Mouse (Mus musculus) forebrain, embryonic 13.5 days (tissue): ENCODE measurements around the gene Irf1. TPM values are rescaled to one million over a fixed set of nuclear protein-coding genes. Genes with fewer than 3 reads are reported as not detected.

Source experiments
- ATAC-seq: fragments of 200-750 bp; cut with Nextera tagmentation; 2 replicates; pipeline ENCODE4 v1.8.0; 2017
- H3K27ac ChIP-seq: fragments of 300-500 bp; sonication (generic); 2 replicates; pipeline ENCODE4 v1.5.1; 2015; ENCODE audit warnings: inconsistent platforms, mild to moderate bottlenecking, moderate library complexity
- H3K27me3 ChIP-seq: fragments of 300-500 bp; sonication (generic); 2 replicates; pipeline ENCODE4 v1.6.1; 2015; ENCODE audit warnings: mild to moderate bottlenecking, inconsistent platforms
- H3K36me3 ChIP-seq: fragments of 300-500 bp; sonication (generic); 2 replicates; pipeline ENCODE4 v1.6.1; 2015; ENCODE audit warnings: mild to moderate bottlenecking, inconsistent platforms; ENCODE audit not compliant: poor library complexity, severe bottlenecking
- H3K4me1 ChIP-seq: fragments of 300-500 bp; sonication (generic); 2 replicates; pipeline ENCODE4 v1.6.1; 2015; ENCODE audit warnings: inconsistent platforms
- H3K4me2 ChIP-seq: fragments of 300-500 bp; sonication (generic); 2 replicates; pipeline ENCODE4 v1.6.1; 2015; ENCODE audit warnings: inconsistent platforms, mild to moderate bottlenecking, moderate library complexity
- H3K4me3 ChIP-seq: fragments of 300-500 bp; sonication (generic); 2 replicates; pipeline ENCODE4 v1.5.1; 2015; ENCODE audit warnings: mild to moderate bottlenecking, inconsistent platforms
- H3K9ac ChIP-seq: fragments of 300-500 bp; sonication (generic); 2 replicates; pipeline ENCODE4 v1.6.1; 2015; ENCODE audit warnings: mild to moderate bottlenecking, inconsistent platforms
- H3K9me3 ChIP-seq: fragments of 300-500 bp; sonication (generic); replicated peaks from 2 replicates; pipeline ENCODE4 v1.6.1; 2016; ENCODE audit warnings: inconsistent platforms
- WGBS: fragments of 180-500 bp; shearing (Covaris S2); methylation state at CpG from one replicate; pipeline ENCODE4 v1.1.7; 2015; 5-methylcytosine and 5-hydroxymethylcytosine counted together
- polyA plus RNA-seq: library from polyadenylated mRNA; unstranded; fragments of >200 nt; fragmentation: Nextera tagmentation; extraction: Ambion mirVana; gene quantifications from 2 replicates; pipeline ENCODE4 v1.2.1, GENCODE M21; 2015

Irf1 gene
- polyA plus RNA-seq, 1 experiment from 2014 or later: 2.7 TPM

DNA sequence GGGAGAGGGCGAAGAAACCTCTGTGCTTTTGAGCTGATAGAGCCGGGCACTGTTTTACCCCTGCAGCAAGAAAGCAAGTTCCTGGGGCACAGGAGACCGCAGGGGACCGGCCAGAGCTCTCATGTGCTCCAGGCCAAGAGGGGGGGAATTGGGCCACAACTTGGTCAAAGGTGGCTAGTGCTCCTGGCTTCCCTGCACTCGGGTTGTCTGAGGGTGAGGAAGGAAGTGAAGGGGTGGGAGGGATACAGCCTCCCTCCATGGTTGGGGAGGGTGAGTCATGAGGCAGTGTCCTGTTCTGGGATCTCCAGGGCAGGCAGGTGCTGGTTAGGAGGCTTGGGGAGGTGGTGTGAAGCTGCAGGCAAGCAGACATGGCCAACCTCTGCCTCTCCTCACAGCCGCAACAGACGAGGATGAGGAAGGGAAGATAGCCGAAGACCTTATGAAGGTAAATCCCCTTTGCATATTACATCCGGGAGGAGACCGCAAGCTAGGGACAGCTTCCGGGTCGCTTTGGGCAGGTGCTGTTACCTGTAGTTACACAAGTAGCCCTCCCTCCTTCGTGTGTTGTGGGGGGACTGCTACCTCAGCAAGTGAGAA, 4.9 kb downstream of the Irf1 start:
- Histone ChIP-seq H3K4me2 (no peak overlapping the region), H3K9ac (no peak overlapping the region), H3K4me3 (no peak overlapping the region), H3K27ac (no peak overlapping the region), H3K36me3 (peaks cover 9% of the 10 kb centered on the region; the same call in 1 of the 2 replicates), H3K4me1 (0 out of 2 replicates have a peak, but pooled peaks cover 8% of the 10 kb centered on the region), H3K9me3 (no peaks in the 10 kb centered on the region), H3K27me3 (peaks cover 11% of the 10 kb centered on the region; the same call in 1 of the 2 replicates)
- no peak for ATAC-seq
- WGBS: 87% methylated on average over 13 of the region's 13 CpGs

DNA sequence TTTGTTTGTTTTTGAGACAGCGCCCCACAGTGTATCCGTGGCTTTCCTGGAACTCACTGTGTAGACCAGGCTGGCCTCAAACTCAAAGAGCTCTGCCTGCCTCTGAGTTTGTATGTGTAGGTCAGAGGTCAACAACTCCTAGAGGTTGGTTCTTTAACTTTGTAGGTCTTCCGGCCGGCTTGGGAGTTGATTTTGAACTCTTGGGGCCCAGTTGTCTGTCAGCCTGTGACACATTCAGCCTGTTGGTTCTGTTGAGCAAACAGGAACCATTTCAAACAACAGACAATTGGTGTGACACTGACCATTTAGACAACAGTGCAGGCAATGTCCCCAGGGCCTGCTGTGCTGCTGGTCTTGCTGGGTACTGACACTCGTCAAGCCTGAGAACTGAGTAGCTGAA, 7.9 kb downstream of the Irf1 start:
- Histone ChIP-seq H3K9me3 (no peaks in the 10 kb centered on the region), H3K4me3 (no peak overlapping the region), H3K27ac (no peak overlapping the region), H3K4me2 (no peak overlapping the region), H3K36me3 (peaks cover 9% of the 10 kb centered on the region; the same call in 1 of the 2 replicates), H3K27me3 (no peaks in the 10 kb centered on the region), H3K4me1 (no peaks in the 10 kb centered on the region), H3K9ac (no peak overlapping the region)
- WGBS: 81% methylated on average over 5 of the region's 5 CpGs
- ATAC-seq: no peak

DNA sequence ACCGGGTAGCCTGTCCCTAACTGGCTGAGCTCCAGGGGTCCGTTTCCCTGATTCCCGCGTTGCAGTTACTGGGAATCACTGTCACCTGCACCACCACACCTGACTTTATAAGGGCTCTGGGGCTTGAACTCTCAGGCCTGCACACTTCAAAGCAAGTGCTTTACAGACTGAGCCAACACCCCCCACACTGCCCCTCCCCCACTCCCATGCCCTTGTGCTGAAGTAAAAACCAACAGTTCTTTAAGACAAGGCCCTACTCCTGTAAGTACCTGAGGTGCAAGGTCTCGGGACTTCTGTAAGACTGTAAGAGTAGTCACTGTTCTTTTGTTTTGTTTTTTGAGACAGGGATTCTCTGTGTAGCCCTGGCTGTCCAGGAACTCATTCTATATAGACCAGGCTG, 8.6 kb downstream of the Irf1 start:
- Histone ChIP-seq H3K9ac (no peak overlapping the region), H3K9me3 (no peaks in the 10 kb centered on the region), H3K27ac (no peak overlapping the region), H3K4me2 (no peak overlapping the region), H3K27me3 (no peaks in the 10 kb centered on the region), H3K36me3 (peaks cover 9% of the 10 kb centered on the region; the same call in 1 of the 2 replicates), H3K4me1 (no peaks in the 10 kb centered on the region), H3K4me3 (no peak overlapping the region)
- 87% methylated on average over 5 of the region's 5 CpGs for WGBS
- ATAC-seq: no peak

DNA sequence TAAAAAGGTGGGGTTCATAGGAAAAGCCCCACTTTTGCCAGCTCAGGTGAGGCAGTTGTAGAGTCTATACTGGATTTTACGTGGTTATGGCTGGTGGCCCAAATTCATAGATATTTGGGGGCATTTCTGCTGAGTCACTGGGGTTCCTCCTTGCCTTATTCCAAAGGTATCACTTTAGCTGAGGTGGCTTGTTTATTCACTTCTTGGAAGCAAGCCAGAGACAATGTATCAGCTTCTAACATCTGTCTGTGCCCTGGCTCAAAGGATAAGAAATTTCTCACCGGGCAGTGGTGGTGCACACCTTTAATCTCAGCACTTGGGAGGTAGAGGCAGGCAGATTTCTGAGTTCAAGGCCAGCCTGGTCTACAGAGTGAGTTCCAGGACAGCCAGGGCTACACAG, 10.0 kb downstream of the Irf1 start:
- Histone ChIP-seq H3K27me3 (no peaks in the 10 kb centered on the region), H3K4me2 (no peak overlapping the region), H3K9me3 (no peaks in the 10 kb centered on the region), H3K4me3 (no peak overlapping the region), H3K4me1 (no peaks in the 10 kb centered on the region), H3K27ac (no peak overlapping the region), H3K9ac (no peak overlapping the region), H3K36me3 (0 out of 2 replicates have a peak, but pooled peaks cover 9% of the 10 kb centered on the region)
- ATAC-seq: no peak
- 97% methylated on average over 2 of the region's 2 CpGs for WGBS

DNA sequence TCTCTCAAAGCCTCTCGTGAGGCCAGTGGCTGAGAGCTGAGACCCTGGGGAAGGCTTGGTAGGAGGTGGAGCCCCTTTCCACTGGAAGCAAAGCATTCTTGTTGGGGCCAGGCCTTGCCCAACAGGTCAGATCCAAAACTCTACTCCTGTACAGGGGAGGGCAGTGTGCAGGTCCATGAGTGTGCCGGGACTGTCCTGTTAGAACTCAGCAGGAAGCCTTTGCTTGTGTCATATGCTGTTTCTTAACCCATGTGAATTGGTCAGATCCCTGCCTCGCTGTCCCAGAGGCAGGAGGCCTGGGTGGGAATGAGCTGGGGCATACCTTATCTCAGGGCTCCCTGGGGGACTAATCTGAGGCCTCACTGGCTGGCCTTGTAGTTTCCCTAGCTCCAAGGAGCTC, 10.4 kb downstream of the Irf1 start:
- Histone ChIP-seq H3K4me3 (no peak overlapping the region), H3K4me1 (no peaks in the 10 kb centered on the region), H3K27me3 (no peaks in the 10 kb centered on the region), H3K36me3 (0 out of 2 replicates have a peak, but pooled peaks cover 9% of the 10 kb centered on the region), H3K4me2 (no peak overlapping the region), H3K27ac (no peak overlapping the region), H3K9ac (no peak overlapping the region), H3K9me3 (no peaks in the 10 kb centered on the region)
- 65% methylated on average over 3 of the region's 3 CpGs for WGBS
- ATAC-seq: no peak

DNA sequence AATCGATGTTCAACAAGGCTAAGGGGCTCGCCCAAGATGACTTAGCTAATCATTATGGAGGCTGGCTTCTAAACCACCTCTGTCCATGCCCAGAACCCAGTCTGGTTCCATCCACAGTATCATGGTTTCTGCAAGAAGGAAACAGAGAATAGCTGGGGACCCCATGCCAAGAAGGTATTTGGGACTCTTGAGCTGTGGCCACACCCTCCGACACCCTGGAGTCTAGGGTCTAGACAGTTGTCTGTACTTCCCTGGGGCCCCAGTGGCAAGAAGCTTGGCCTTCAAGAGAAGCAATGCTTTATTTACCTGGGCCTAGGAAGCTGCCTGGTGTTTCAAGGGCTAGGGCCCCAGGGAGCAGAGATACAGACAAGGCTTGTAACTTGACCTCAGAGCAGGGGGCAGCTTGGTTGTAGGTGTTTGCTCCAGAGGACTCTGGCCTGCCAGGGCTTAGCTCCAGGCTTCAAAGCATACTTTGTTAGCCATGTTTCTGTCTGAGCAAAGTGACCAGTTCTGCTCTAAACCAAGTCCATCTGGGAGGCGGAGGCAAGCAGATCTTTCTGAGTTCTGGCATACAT, 11.5 kb downstream of the Irf1 start:
- Histone ChIP-seq H3K4me1 (no peaks in the 10 kb centered on the region), H3K27me3 (no peaks in the 10 kb centered on the region), H3K4me2 (no peak overlapping the region), H3K9ac (no peak overlapping the region), H3K27ac (no peak overlapping the region), H3K4me3 (no peak overlapping the region), H3K9me3 (no peaks in the 10 kb centered on the region), H3K36me3 (0 out of 2 replicates have a peak, but pooled peaks cover 5% of the 10 kb centered on the region)
- no peak for ATAC-seq
- 84% methylated on average over 4 of the region's 4 CpGs for WGBS

DNA sequence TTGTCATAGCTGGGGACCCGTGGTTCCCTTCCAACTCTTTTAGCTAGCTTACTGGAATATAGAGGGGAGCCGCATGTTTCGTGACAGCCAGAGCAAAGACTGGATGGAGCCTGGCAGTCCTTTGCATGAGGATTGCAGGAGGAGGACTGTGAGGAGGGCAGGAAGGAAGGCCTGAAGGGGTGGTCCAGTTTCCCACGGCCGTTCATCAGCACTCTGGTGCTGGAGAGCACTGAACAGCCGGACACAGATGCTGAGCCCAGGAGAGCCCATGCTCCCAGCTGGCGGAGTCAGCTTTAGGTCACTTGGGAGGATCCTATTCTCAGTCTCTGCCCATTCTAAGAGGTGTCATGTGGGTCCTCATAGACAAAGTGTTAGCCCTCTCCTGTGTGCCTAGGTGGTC, 12.2 kb downstream of the Irf1 start:
- Histone ChIP-seq H3K27ac (no peak overlapping the region), H3K9me3 (no peaks in the 10 kb centered on the region), H3K36me3 (no peaks in the 10 kb centered on the region), H3K4me3 (no peak overlapping the region), H3K27me3 (no peaks in the 10 kb centered on the region), H3K4me2 (no peak overlapping the region), H3K4me1 (no peaks in the 10 kb centered on the region), H3K9ac (no peak overlapping the region)
- 89% methylated on average over 7 of the region's 7 CpGs for WGBS
- no peak for ATAC-seq

DNA sequence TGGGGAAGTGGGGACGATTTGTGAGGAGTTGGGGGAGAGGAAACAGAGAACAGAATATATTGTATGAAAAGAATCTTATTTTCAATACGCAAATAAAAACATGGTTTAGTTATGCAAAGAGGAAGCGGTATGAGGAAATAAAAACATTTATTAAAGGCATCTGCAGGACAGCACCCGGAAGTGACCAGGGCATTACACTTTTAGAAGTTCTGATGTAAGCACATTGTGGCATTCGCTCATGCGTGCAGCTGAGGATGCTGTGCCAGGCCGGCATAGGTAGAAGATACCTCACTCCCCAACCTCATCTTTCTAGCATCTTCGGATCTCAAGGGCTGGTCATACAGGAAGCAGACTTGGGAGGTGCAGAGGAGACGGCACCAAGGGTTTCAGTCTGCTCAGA, 13.5 kb downstream of the Irf1 start:
- Histone ChIP-seq H3K9me3 (no peaks in the 10 kb centered on the region), H3K27me3 (no peaks in the 10 kb centered on the region), H3K9ac (no peak overlapping the region), H3K36me3 (no peaks in the 10 kb centered on the region), H3K4me3 (no peak overlapping the region), H3K4me1 (no peaks in the 10 kb centered on the region), H3K27ac (no peak overlapping the region), H3K4me2 (no peak overlapping the region)
- WGBS: 92% methylated on average over 9 of the region's 9 CpGs
- no peak for ATAC-seq

DNA sequence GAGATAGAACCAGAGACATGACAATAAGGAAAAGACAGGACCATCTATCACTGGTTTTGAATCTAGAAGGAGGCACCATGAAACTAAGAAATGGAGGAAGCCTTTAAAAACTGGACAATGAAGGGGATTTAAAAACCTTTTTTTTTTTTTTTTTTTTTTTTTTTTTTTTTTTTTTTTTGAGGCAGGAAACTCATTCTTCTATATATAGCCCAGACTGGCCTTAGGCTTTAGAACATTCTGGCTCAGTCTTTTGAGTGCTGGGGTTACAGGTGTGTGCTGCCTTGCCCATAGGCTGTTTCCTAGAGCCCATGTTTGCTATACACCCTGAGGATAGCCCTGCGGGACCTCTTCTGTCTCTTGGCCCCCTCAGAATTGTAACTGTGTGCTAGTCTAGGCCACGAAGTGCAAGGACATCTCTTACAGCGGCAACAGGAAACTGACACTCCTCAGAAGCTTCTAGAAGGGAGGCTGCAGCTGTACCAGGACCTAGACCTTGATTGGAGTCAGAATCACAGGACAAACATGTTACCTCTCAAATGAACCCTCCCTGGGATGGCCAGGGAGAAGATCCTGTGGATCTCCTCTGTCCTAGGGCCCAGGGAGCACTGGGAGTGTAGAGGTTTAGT, 15.6 kb downstream of the Irf1 start:
- H3K36me3 ChIP-seq: no peaks in the 10 kb centered on the region
- H3K27ac ChIP-seq: no peak overlapping the region
- WGBS: 91% methylated on average over 3 of the region's 3 CpGs
- ATAC-seq: no peak
- H3K27me3 ChIP-seq: no peaks in the 10 kb centered on the region
- no peak overlapping the region for H3K4me2 ChIP-seq
- H3K9me3 ChIP-seq: no peaks in the 10 kb centered on the region
- H3K9ac ChIP-seq: no peak overlapping the region
- H3K4me3 ChIP-seq: no peak overlapping the region
- no peaks in the 10 kb centered on the region for H3K4me1 ChIP-seq

DNA sequence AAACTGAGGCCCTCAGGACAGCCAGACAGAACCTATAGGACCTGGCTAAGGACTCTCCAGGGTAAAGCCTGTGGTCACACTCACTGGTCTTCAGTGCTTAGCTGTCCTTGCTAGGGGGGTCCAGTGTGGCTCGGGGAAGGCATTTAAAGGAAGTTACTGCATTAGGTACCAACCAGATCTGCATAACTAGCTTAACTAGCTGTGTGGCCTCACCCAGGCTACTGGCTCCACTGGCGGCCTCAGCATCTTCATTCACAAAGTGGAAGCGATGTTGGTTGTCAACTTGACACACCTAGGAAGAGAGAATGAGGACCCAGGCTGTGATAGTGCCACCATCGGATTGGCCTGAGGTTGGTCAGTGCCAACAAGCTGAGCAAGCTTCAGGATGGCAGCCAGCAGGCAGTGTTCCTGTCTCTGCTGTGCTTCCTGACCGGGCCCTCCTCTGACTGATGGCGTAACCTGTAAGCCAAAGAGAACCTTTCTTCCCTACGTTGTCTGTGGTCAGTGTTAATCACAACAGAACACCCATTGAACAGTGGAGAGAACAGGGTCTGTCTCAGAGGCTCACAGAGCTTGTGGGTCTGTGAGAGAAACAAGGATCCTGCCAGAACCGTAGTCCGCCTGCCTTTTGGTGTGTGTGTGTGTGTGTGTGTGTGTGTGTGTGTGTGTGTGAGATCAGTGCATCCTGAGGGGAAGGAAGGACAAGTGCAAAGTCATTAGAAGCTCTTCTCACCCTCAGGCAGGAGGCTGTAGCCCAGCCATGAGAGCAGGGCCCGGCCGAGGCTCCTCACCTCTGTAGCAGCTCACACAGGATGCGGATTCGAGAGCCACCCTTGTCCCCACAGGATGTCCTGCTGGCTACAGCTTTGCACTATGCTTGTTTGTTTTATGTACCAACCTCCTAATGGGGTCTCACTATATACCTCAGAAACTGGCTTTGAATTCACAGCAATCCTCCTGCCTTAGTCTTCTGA, 16.5 kb downstream of the Irf1 start:
- Histone ChIP-seq H3K4me3 (no peak overlapping the region), H3K9me3 (no peaks in the 10 kb centered on the region), H3K9ac (no peak overlapping the region), H3K36me3 (no peaks in the 10 kb centered on the region), H3K4me1 (no peaks in the 10 kb centered on the region), H3K27ac (no peak overlapping the region), H3K27me3 (no peaks in the 10 kb centered on the region), H3K4me2 (no peak overlapping the region)
- no peak for ATAC-seq
- 84% methylated on average over 13 of the region's 13 CpGs for WGBS

DNA sequence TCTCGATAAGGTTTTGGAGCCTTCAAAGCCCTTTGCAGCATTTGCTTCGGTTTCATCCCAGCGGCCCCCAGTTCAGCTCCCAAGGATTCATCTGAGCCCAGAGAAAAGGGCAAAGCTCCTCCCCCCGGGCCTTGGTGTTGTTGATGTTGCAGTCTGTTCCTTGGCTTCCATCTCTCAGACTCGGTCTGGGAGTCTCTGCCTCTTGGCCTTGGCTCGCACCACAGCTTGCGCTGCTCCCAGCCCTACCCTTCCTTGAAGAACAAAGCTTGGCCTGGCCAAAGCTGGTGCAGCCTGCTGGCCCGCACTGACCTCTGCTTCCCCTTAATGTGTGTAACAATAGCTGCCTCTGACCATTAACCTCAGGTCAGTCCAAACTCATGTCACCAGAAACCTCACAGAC, 18.4 kb downstream of the Irf1 start:
- no peaks in the 10 kb centered on the region for H3K27me3 ChIP-seq
- no peak overlapping the region for H3K4me3 ChIP-seq
- WGBS: 74% methylated on average over 8 of the region's 8 CpGs
- H3K9ac ChIP-seq: no peak overlapping the region
- H3K36me3 ChIP-seq: no peaks in the 10 kb centered on the region
- H3K4me1 ChIP-seq: no peaks in the 10 kb centered on the region
- no peaks in the 10 kb centered on the region for H3K9me3 ChIP-seq
- H3K4me2 ChIP-seq: no peak overlapping the region
- no peak overlapping the region for H3K27ac ChIP-seq
- no peak for ATAC-seq

DNA sequence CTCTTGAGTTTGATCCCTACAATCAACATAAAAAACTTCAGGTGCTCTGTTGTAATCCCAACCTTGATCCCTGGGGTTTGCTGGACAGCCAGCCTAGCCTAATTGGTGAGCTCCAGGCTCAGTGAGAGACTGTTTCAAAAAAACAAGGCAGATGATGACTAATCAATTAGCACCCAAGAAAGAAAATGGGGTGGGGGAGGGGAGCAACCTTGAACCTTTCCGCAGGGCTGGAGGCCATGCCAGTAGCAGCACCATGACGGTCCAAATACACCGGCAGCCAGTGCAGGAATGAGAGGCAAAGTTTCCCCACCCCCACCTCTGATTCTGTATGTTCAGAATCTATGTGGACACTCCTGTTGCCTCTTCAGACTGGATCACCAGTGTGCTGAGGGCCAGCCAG, 19.5 kb downstream of the Irf1 start:
- no peaks in the 10 kb centered on the region for H3K36me3 ChIP-seq
- H3K4me3 ChIP-seq: no peak overlapping the region
- H3K27me3 ChIP-seq: no peaks in the 10 kb centered on the region
- no peak overlapping the region for H3K27ac ChIP-seq
- H3K9ac ChIP-seq: no peak overlapping the region
- no peaks in the 10 kb centered on the region for H3K9me3 ChIP-seq
- 71% methylated on average over 3 of the region's 3 CpGs for WGBS
- ATAC-seq: no peak
- no peak overlapping the region for H3K4me2 ChIP-seq
- no peaks in the 10 kb centered on the region for H3K4me1 ChIP-seq
